Mouse (Mus musculus) urinary bladder, adult 2 months (tissue): ENCODE measurements around the gene Pmf1. TPM values are rescaled to one million over a fixed set of nuclear protein-coding genes. Genes with fewer than 3 reads are reported as not detected.

Experiments used
- DNase-seq: peaks from one replicate; pipeline ENCODE4 v3.0.0; 2022; ENCODE audit warnings: low spot score
- polyA plus RNA-seq: library from polyadenylated mRNA; depleted of rRNA; stranded (reverse); fragments of >200 nt; gene quantifications from 2 replicates; pipeline ENCODE4 v1.2.3, GENCODE M21; 2012; rRNA removed

The Pmf1 gene
- 25.4 and 27.2 TPM in 2 replicates for polyA plus RNA-seq

GRCm38 (mm10) chr3:88409741-88410644, at the start of gene Pmf1:
Gene Pmf1, minus strand, starts transcription at chr3:88410331.
- peak; percentile 85 for DNase-seq

- no peak for DNase-seq
Measured at GRCm38 (mm10) chr3:88458778-88459219, 48.7 kb upstream of the Pmf1 start.

GRCm38 (mm10) chr3:88456746-88457532, 46.8 kb upstream of the Pmf1 start:
- no peak for DNase-seq

GRCm38 (mm10) chr3:88456313-88456712, 46.2 kb upstream of the Pmf1 start:
- no peak for DNase-seq

- DNase-seq = peak; percentile 63
Measured at GRCm38 (mm10) chr3:88455588-88456264, 45.6 kb upstream of the Pmf1 start.

- DNase-seq = no peak
Measured at GRCm38 (mm10) chr3:88454762-88455587, 44.8 kb upstream of the Pmf1 start.

GRCm38 (mm10) chr3:88453986-88454385, 43.9 kb upstream of the Pmf1 start:
- DNase-seq = no peak

GRCm38 (mm10) chr3:88453369-88453768, 43.2 kb upstream of the Pmf1 start:
- no peak for DNase-seq

- DNase-seq = no peak
Measured at GRCm38 (mm10) chr3:88452716-88453115, 42.6 kb upstream of the Pmf1 start.

- DNase-seq = no peak
Measured at GRCm38 (mm10) chr3:88452246-88452645, 42.1 kb upstream of the Pmf1 start.

- no peak for DNase-seq
Measured at GRCm38 (mm10) chr3:88450379-88451131, 40.4 kb upstream of the Pmf1 start.

GRCm38 (mm10) chr3:88449395-88450023, 39.4 kb upstream of the Pmf1 start:
- DNase-seq = no peak

- no peak for DNase-seq
Measured at GRCm38 (mm10) chr3:88448443-88448842, 38.3 kb upstream of the Pmf1 start.

GRCm38 (mm10) chr3:88447676-88448183, 37.6 kb upstream of the Pmf1 start:
- no peak for DNase-seq

- no peak for DNase-seq
Measured at GRCm38 (mm10) chr3:88446471-88447123, 36.5 kb upstream of the Pmf1 start.

GRCm38 (mm10) chr3:88442888-88443287, 32.8 kb upstream of the Pmf1 start:
- DNase-seq = no peak

GRCm38 (mm10) chr3:88442488-88442887, 32.4 kb upstream of the Pmf1 start:
- no peak for DNase-seq

GRCm38 (mm10) chr3:88440500-88441381, 30.6 kb upstream of the Pmf1 start:
- no peak for DNase-seq
